Mouse (Mus musculus): Measurements from ENCODE around the gene Mogat2. TPM values are rescaled to one million over a fixed set of nuclear protein-coding genes. Genes with fewer than 3 reads are reported as not detected.

Gene Mogat2
- polyA plus RNA-seq, 1 experiment from 2014 or later = 0.80 TPM

GRCm38 (mm10) chr7:99227267-99227666 lies 11.2 kb downstream of the Mogat2 start:
- Histone ChIP-seq H3K4me1 (ENCODE audit: control insufficient read depth, insufficient read depth, low read depth, low read length) (no peaks in the 10 kb centered on the region), H3K27ac (ENCODE audit: low read depth, low read length) (no peak overlapping the region), H3K36me3 (ENCODE audit: control insufficient read depth, insufficient read depth, low read length) (no peaks in the 10 kb centered on the region), H3K27me3 (replicated peaks; ENCODE audit: control insufficient read depth, insufficient read depth, low read length) (no peaks in the 10 kb centered on the region), H3K4me2 (ENCODE audit: low read length) (no peak overlapping the region), H3K9ac (ENCODE audit: low read depth, low read length) (no peak overlapping the region), H3K9me3 (ENCODE audit: control insufficient read depth, low read length) (no peaks in the 10 kb centered on the region), H3K4me3 (ENCODE audit: low read length) (no peak overlapping the region)
- 90% methylated on average over 4 of the region's 4 CpGs for WGBS
- ATAC-seq = no peak

- Histone ChIP-seq H3K4me2 (ENCODE audit: low read length) (no peak overlapping the region), H3K4me3 (ENCODE audit: low read length) (no peak overlapping the region), H3K9ac (ENCODE audit: low read depth, low read length) (no peak overlapping the region), H3K4me1 (ENCODE audit: control insufficient read depth, insufficient read depth, low read depth, low read length) (no peaks in the 10 kb centered on the region), H3K36me3 (ENCODE audit: control insufficient read depth, insufficient read depth, low read length) (no peaks in the 10 kb centered on the region), H3K9me3 (ENCODE audit: control insufficient read depth, low read length) (no peaks in the 10 kb centered on the region), H3K27me3 (replicated peaks; ENCODE audit: control insufficient read depth, insufficient read depth, low read length) (no peaks in the 10 kb centered on the region), H3K27ac (ENCODE audit: low read depth, low read length) (no peak overlapping the region)
- ATAC-seq = no peak
- 94% methylated on average over 10 of the region's 10 CpGs for WGBS
Measured at GRCm38 (mm10) chr7:99226662-99227061, 11.8 kb downstream of the Mogat2 start.

GRCm38 (mm10) chr7:99225421-99225820 lies 13.0 kb downstream of the Mogat2 start:
- 78% methylated on average over 6 of the region's 6 CpGs for WGBS

GRCm38 (mm10) chr7:99224648-99225190 lies 13.7 kb downstream of the Mogat2 start:
- Histone ChIP-seq H3K27ac (ENCODE audit: low read depth, low read length) (no peak overlapping the region), H3K4me2 (ENCODE audit: low read length) (no peak overlapping the region), H3K9me3 (ENCODE audit: control insufficient read depth, low read length) (no peaks in the 10 kb centered on the region), H3K27me3 (replicated peaks; ENCODE audit: control insufficient read depth, insufficient read depth, low read length) (no peaks in the 10 kb centered on the region), H3K4me1 (ENCODE audit: control insufficient read depth, insufficient read depth, low read depth, low read length) (no peaks in the 10 kb centered on the region), H3K4me3 (ENCODE audit: low read length) (no peak overlapping the region), H3K36me3 (ENCODE audit: control insufficient read depth, insufficient read depth, low read length) (no peaks in the 10 kb centered on the region), H3K9ac (ENCODE audit: low read depth, low read length) (no peak overlapping the region)
- ATAC-seq = no peak
- 47% methylated on average over 1 of the region's 1 CpGs for WGBS

More at GRCm38 (mm10) chr7:99225421-99225820, 13.0 kb downstream of the Mogat2 start:
- ATAC-seq = no peak
- no peaks in the 10 kb centered on the region for H3K9me3 ChIP-seq (ENCODE audit: control insufficient read depth, low read length)
- no peak overlapping the region for H3K9ac ChIP-seq (ENCODE audit: low read depth, low read length)
- H3K4me3 ChIP-seq (ENCODE audit: low read length) = no peak overlapping the region
- H3K27me3 ChIP-seq (replicated peaks; ENCODE audit: control insufficient read depth, insufficient read depth, low read length) = no peaks in the 10 kb centered on the region
- H3K4me2 ChIP-seq (ENCODE audit: low read length) = no peak overlapping the region
- no peak overlapping the region for H3K27ac ChIP-seq (ENCODE audit: low read depth, low read length)
- H3K36me3 ChIP-seq (ENCODE audit: control insufficient read depth, insufficient read depth, low read length) = no peaks in the 10 kb centered on the region
- H3K4me1 ChIP-seq (ENCODE audit: control insufficient read depth, insufficient read depth, low read depth, low read length) = no peaks in the 10 kb centered on the region

- WGBS = 66% methylated on average over 7 of the region's 7 CpGs
Measured at GRCm38 (mm10) chr7:99224225-99224624, 14.2 kb downstream of the Mogat2 start.

GRCm38 (mm10) chr7:99217338-99218074 lies 20.9 kb downstream of the Mogat2 start:
- no peaks in the 10 kb centered on the region for H3K9me3 ChIP-seq (ENCODE audit: control insufficient read depth, low read length)
- H3K4me3 ChIP-seq (ENCODE audit: low read length) = no peak overlapping the region
- ATAC-seq = peak; percentile 95
- H3K36me3 ChIP-seq (ENCODE audit: control insufficient read depth, insufficient read depth, low read length) = no peaks in the 10 kb centered on the region
- no peak overlapping the region for H3K9ac ChIP-seq (ENCODE audit: low read depth, low read length)
- no peaks in the 10 kb centered on the region for H3K27me3 ChIP-seq (replicated peaks; ENCODE audit: control insufficient read depth, insufficient read depth, low read length)
- WGBS = 43% methylated on average over 3 of the region's 3 CpGs
- no peak overlapping the region for H3K27ac ChIP-seq (ENCODE audit: low read depth, low read length)
- H3K4me2 ChIP-seq (ENCODE audit: low read length) = no peak overlapping the region
- no peaks in the 10 kb centered on the region for H3K4me1 ChIP-seq (ENCODE audit: control insufficient read depth, insufficient read depth, low read depth, low read length)

More at GRCm38 (mm10) chr7:99224225-99224624, 14.2 kb downstream of the Mogat2 start:
- Histone ChIP-seq H3K36me3 (ENCODE audit: control insufficient read depth, insufficient read depth, low read length) (no peaks in the 10 kb centered on the region), H3K9me3 (ENCODE audit: control insufficient read depth, low read length) (no peaks in the 10 kb centered on the region), H3K27me3 (replicated peaks; ENCODE audit: control insufficient read depth, insufficient read depth, low read length) (no peaks in the 10 kb centered on the region), H3K4me1 (ENCODE audit: control insufficient read depth, insufficient read depth, low read depth, low read length) (no peaks in the 10 kb centered on the region), H3K27ac (ENCODE audit: low read depth, low read length) (no peak overlapping the region), H3K9ac (ENCODE audit: low read depth, low read length) (no peak overlapping the region), H3K4me2 (ENCODE audit: low read length) (no peak overlapping the region), H3K4me3 (ENCODE audit: low read length) (no peak overlapping the region)
- ATAC-seq = no peak

GRCm38 (mm10) chr7:99215347-99215855 lies 23.0 kb downstream of the Mogat2 start:
- H3K27me3 ChIP-seq (replicated peaks; ENCODE audit: control insufficient read depth, insufficient read depth, low read length) = no peaks in the 10 kb centered on the region
- 74% methylated on average over 8 of the region's 8 CpGs for WGBS
- H3K27ac ChIP-seq (ENCODE audit: low read depth, low read length) = no peak overlapping the region

GRCm38 (mm10) chr7:99214621-99215185 lies 23.7 kb downstream of the Mogat2 start:
- Histone ChIP-seq H3K9ac (ENCODE audit: low read depth, low read length) (no peak overlapping the region), H3K27ac (ENCODE audit: low read depth, low read length) (no peak overlapping the region), H3K9me3 (ENCODE audit: control insufficient read depth, low read length) (no peaks in the 10 kb centered on the region), H3K27me3 (replicated peaks; ENCODE audit: control insufficient read depth, insufficient read depth, low read length) (no peaks in the 10 kb centered on the region), H3K36me3 (ENCODE audit: control insufficient read depth, insufficient read depth, low read length) (no peaks in the 10 kb centered on the region), H3K4me2 (ENCODE audit: low read length) (no peak overlapping the region), H3K4me1 (ENCODE audit: control insufficient read depth, insufficient read depth, low read depth, low read length) (no peaks in the 10 kb centered on the region), H3K4me3 (ENCODE audit: low read length) (no peak overlapping the region)
- no peak for ATAC-seq
- WGBS = 84% methylated on average over 10 of the region's 10 CpGs

More at GRCm38 (mm10) chr7:99215347-99215855, 23.0 kb downstream of the Mogat2 start:
- Histone ChIP-seq H3K36me3 (ENCODE audit: control insufficient read depth, insufficient read depth, low read length) (no peaks in the 10 kb centered on the region), H3K9ac (ENCODE audit: low read depth, low read length) (no peak overlapping the region), H3K4me1 (ENCODE audit: control insufficient read depth, insufficient read depth, low read depth, low read length) (no peaks in the 10 kb centered on the region), H3K9me3 (ENCODE audit: control insufficient read depth, low read length) (no peaks in the 10 kb centered on the region), H3K4me2 (ENCODE audit: low read length) (no peak overlapping the region), H3K4me3 (ENCODE audit: low read length) (no peak overlapping the region)
- ATAC-seq = no peak

- H3K27ac ChIP-seq (ENCODE audit: low read depth, low read length) = no peak overlapping the region
- H3K27me3 ChIP-seq (replicated peaks; ENCODE audit: control insufficient read depth, insufficient read depth, low read length) = no peaks in the 10 kb centered on the region
- H3K36me3 ChIP-seq (ENCODE audit: control insufficient read depth, insufficient read depth, low read length) = no peaks in the 10 kb centered on the region
- H3K9ac ChIP-seq (ENCODE audit: low read depth, low read length) = no peak overlapping the region
- WGBS = 82% methylated on average over 2 of the region's 2 CpGs
- no peak overlapping the region for H3K4me2 ChIP-seq (ENCODE audit: low read length)
- no peak for ATAC-seq
- no peak overlapping the region for H3K4me3 ChIP-seq (ENCODE audit: low read length)
- no peaks in the 10 kb centered on the region for H3K9me3 ChIP-seq (ENCODE audit: control insufficient read depth, low read length)
- no peaks in the 10 kb centered on the region for H3K4me1 ChIP-seq (ENCODE audit: control insufficient read depth, insufficient read depth, low read depth, low read length)
Measured at GRCm38 (mm10) chr7:99213686-99214085, 24.7 kb downstream of the Mogat2 start.

All from hindbrain, embryonic 16.5 days (tissue).